Mouse (Mus musculus): Measurements from ENCODE around the gene Dph3. TPM values are rescaled to one million over a fixed set of nuclear protein-coding genes. Genes with fewer than 3 reads are reported as not detected.

Gene Dph3
- polyA plus RNA-seq (2014; fragmentation: Illumina TruSeq; extraction: RNeasy Lipid Tissue Mini Kit (QIAGEN cat#74804); ENCODE audit: low read depth, low replicate concordance), result 55.1 TPM

DNA sequence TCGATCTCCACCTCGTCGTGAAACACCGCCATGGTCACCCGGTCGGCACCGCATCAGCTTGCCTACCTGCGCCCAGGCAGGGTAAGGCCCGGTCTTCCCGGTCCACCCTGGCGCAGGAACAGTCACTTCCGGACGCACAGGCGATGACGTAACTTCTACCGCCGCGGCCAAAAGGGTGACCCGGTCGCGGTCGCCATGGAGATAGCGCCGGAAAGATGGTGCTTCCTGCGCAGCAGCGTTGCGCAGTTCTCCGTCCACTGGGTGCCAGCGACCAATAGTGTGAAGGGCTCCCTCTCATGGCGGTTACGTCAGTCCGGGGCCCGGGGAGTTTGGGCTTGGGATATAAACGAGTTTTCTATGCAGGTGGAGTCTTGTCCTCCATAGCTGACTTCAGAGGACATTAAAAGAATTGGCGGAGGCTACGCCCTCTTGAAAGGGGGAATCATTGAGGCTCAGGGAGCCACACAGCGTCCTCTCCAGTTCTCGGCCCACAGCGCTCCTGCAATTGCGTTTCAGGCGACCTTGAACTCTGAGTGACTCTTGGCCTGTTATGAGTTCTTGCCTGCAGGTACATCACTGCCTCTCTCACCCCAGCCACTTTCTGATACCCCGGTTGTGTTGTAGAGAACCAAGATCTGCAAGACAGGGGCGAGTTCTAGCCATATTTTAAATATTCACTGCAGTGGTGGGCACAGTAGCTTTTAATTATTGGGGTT is at the start of gene Dph3:
Gene Dph3 (minus strand): TSS at position 244 of the 716 bp plus-strand sequence.

DNA sequence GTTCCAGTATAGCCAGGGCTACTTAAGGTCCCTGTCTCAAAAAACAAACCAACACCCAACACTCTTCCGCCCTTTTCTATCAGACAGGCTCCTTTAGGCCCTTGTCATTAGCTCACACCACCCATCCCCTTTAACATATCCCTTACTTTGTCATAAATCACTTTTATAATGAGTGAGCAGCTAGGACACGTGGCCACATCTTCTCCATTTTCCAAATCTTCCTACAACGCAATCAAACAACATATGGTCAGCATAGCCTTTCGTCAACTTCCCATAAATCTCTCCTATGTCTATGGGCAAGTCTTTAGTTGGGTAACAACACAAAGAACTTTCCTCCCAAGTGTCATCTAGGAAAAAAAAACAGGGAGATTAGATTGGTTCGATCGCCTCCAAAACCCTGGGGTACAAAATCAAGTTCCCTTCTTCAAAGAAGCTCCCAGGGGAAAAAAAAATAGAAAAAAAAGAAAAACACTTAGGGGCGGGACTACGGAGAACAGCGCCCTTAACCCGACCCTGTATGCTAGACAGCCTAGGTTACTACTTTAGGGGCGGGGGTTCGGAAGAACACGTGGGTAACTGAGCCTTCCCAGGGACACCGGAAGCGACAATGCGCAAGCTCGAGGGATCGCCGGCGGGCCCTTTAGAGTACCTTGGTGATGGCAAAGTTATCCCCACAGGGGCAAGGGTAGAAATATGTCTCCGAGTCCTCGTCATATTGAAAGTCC is 606 bp downstream of the Dph3 start, which contains the start of gene Oxnad1:
Gene Oxnad1 (plus strand): TSS at position 614 of the 725 bp plus-strand sequence.

Other genes starting within 250 kb of the Dph3 start
- 15.8 TPM for gene Galnt15, start 56.7 kb downstream of the Dph3 start, polyA plus RNA-seq (2014; fragmentation: Illumina TruSeq; extraction: RNeasy Lipid Tissue Mini Kit (QIAGEN cat#74804); ENCODE audit: low read depth, low replicate concordance)
- 23.7 TPM for gene Oxnad1, start 355 bp downstream of the Dph3 start, polyA plus RNA-seq (2014; fragmentation: Illumina TruSeq; extraction: RNeasy Lipid Tissue Mini Kit (QIAGEN cat#74804); ENCODE audit: low read depth, low replicate concordance)
- gene Msmb, start 56.3 kb upstream of the Dph3 start, polyA plus RNA-seq (2014; fragmentation: Illumina TruSeq; extraction: RNeasy Lipid Tissue Mini Kit (QIAGEN cat#74804); ENCODE audit: low read depth, low replicate concordance), result not detected
- gene Ncoa4, start 74.1 kb upstream of the Dph3 start, polyA plus RNA-seq (2014; fragmentation: Illumina TruSeq; extraction: RNeasy Lipid Tissue Mini Kit (QIAGEN cat#74804); ENCODE audit: low read depth, low replicate concordance), result 111 TPM
- 119 TPM for gene Timm23, start 116.2 kb upstream of the Dph3 start, polyA plus RNA-seq (2014; fragmentation: Illumina TruSeq; extraction: RNeasy Lipid Tissue Mini Kit (QIAGEN cat#74804); ENCODE audit: low read depth, low replicate concordance)
- gene Parg, start 116.2 kb upstream of the Dph3 start, polyA plus RNA-seq (2014; fragmentation: Illumina TruSeq; extraction: RNeasy Lipid Tissue Mini Kit (QIAGEN cat#74804); ENCODE audit: low read depth, low replicate concordance), result 15.5 TPM
- 9.2 TPM for gene Ogdhl, start 236.3 kb upstream of the Dph3 start, polyA plus RNA-seq (2014; fragmentation: Illumina TruSeq; extraction: RNeasy Lipid Tissue Mini Kit (QIAGEN cat#74804); ENCODE audit: low read depth, low replicate concordance)